Comparison of ENCODE assay signal across 8 mouse cellular contexts in genomic region chr2:5063299-5064205, GRCm38 (mm10). TPM values are rescaled to one million over a fixed set of nuclear protein-coding genes. Genes with fewer than 3 reads are reported as not detected.
A peak's percentile ranks its signal among the peaks of the same experiment; 100 is the strongest.
DNase-seq lines count a peak whose midpoint lies in the region; ATAC-seq and TF ChIP-seq lines count a peak whose summit lies in the region.

TSS of gene Optn (minus strand) at chr2:5064051.

- H3K9me3 ChIP-seq in erythroblast, embryonic 14.5 days (ENCODE audit: control insufficient read depth, low read length) = no peaks in the 10 kb centered on the region
- no peaks in the 10 kb centered on the region for H3K9me3 ChIP-seq in heart, embryonic 12.5 days (replicated peaks)
- H3K9me3 ChIP-seq in kidney, postnatal 0 days (replicated peaks; ENCODE audit: low read length) = no peaks in the 10 kb centered on the region

- 0 out of 2 replicates have a peak, but pooled peaks have one; percentile 31 for TF ChIP-seq POLR2A in brain, embryonic 14.5 days (IDR thresholded peaks at IDR 0.05; ENCODE audit: borderline replicate concordance, extremely low read depth, insufficient read depth, insufficient read length, poor library complexity, severe bottlenecking)
- TF ChIP-seq POLR2A in liver, adult 2 months (IDR thresholded peaks at IDR 0.05; ENCODE audit: extremely low read depth, insufficient read depth, low read length) = peak; percentile 75; the same call in 1 of the 2 replicates

- peaks cover 19% of the 10 kb centered on the region; the same call in 1 of the 2 replicates for H3K79me2 ChIP-seq in liver, adult 2 months (ENCODE audit: control insufficient read depth, insufficient read depth, low read length)

- TF ChIP-seq CTCF in brain, embryonic 14.5 days (IDR thresholded peaks at IDR 0.05; ENCODE audit: borderline replicate concordance, extremely low read depth, insufficient read depth, insufficient read length) = no peak
- TF ChIP-seq CTCF in kidney, postnatal 0 days (IDR thresholded peaks at IDR 0.05; ENCODE audit: low read depth) = no peak
- no peak for TF ChIP-seq CTCF in liver, adult 2 months (IDR thresholded peaks at IDR 0.05; ENCODE audit: low read depth, low read length)

- peaks cover 25% of the 10 kb centered on the region for H3K36me3 ChIP-seq in erythroblast, embryonic 14.5 days (ENCODE audit: control insufficient read depth)
- no peaks in the 10 kb centered on the region for H3K36me3 ChIP-seq in heart, embryonic 12.5 days
- H3K36me3 ChIP-seq in kidney, postnatal 0 days (ENCODE audit: insufficient read depth, low read length) = no peaks in the 10 kb centered on the region
- H3K36me3 ChIP-seq in liver, adult 2 months (ENCODE audit: control insufficient read depth, insufficient read depth, low read length) = peaks cover 11% of the 10 kb centered on the region; the same call in 1 of the 2 replicates

- H3K9ac ChIP-seq in heart, embryonic 12.5 days = peak within 1 kb of the TSS; percentile 73
- H3K9ac ChIP-seq in kidney, postnatal 0 days (ENCODE audit: low read depth, low read length) = peak within 1 kb of the TSS; percentile 64
- H3K9ac ChIP-seq in liver, adult 2 months (ENCODE audit: low read depth, low read length) = peak within 1 kb of the TSS; percentile 89

- H3K4me1 ChIP-seq in erythroblast, embryonic 14.5 days (ENCODE audit: control insufficient read depth) = peaks cover 58% of the 10 kb centered on the region
- H3K4me1 ChIP-seq in heart, embryonic 12.5 days (replicated peaks) = peaks cover 9% of the 10 kb centered on the region
- H3K4me1 ChIP-seq in kidney, postnatal 0 days (replicated peaks; ENCODE audit: insufficient read depth, low read length) = 0 out of 2 replicates have a peak, but pooled peaks cover 4% of the 10 kb centered on the region
- H3K4me1 ChIP-seq in liver, adult 2 months (ENCODE audit: control insufficient read depth, insufficient read depth, low read length) = peaks cover 15% of the 10 kb centered on the region

- no peaks in the 10 kb centered on the region for H3K27me3 ChIP-seq in erythroblast, embryonic 14.5 days (ENCODE audit: control insufficient read depth)
- H3K27me3 ChIP-seq in heart, embryonic 12.5 days (replicated peaks) = no peaks in the 10 kb centered on the region
- H3K27me3 ChIP-seq in kidney, postnatal 0 days (ENCODE audit: insufficient read depth, low read length) = no peaks in the 10 kb centered on the region
- H3K27me3 ChIP-seq in liver, adult 2 months (ENCODE audit: control insufficient read depth, insufficient read depth, low read length) = no peaks in the 10 kb centered on the region

- peak; percentile 92 for ATAC-seq in heart, embryonic 12.5 days (ENCODE audit: insufficient number of reproducible peaks, low FRiP score)
- ATAC-seq in kidney, postnatal 0 days (replicated peaks; ENCODE audit: low FRiP score, low read depth) = peak; percentile 89
- peak; percentile 49; the same call in 1 of the 2 replicates for ATAC-seq in monocyte, adult 5-6 weeks (replicated peaks; ENCODE audit: insufficient number of reproducible peaks, low FRiP score, low TSS enrichment, poor library complexity, severe bottlenecking)

- 1% methylated on average over 59 of the region's 63 CpGs for WGBS in heart, embryonic 12.5 days
- 3% methylated on average over 61 of the region's 63 CpGs for WGBS in kidney, postnatal 0 days
- 2% methylated on average over 61 of the region's 63 CpGs for WGBS in liver, adult 2 months

- peak within 1 kb of the TSS; percentile 81 for H3K4me2 ChIP-seq in heart, embryonic 12.5 days
- H3K4me2 ChIP-seq in kidney, postnatal 0 days (ENCODE audit: low read length) = peak within 1 kb of the TSS; percentile 64

- H3K27ac ChIP-seq in heart, embryonic 12.5 days (ENCODE audit: poor library complexity, severe bottlenecking) = peak within 1 kb of the TSS; percentile 24; the same call in 1 of the 2 replicates
- peak within 1 kb of the TSS; percentile 38; the same call in 1 of the 2 replicates for H3K27ac ChIP-seq in kidney, postnatal 0 days
- peak within 1 kb of the TSS; percentile 83 for H3K27ac ChIP-seq in liver, adult 2 months (replicated peaks; ENCODE audit: insufficient read depth, low read depth, low read length)

- peak within 1 kb of the TSS; percentile 72 for H3K4me3 ChIP-seq in erythroblast, embryonic 14.5 days (replicated peaks)
- peak within 1 kb of the TSS; percentile 72 for H3K4me3 ChIP-seq in heart, embryonic 12.5 days
- H3K4me3 ChIP-seq in kidney, postnatal 0 days (replicated peaks; ENCODE audit: low read depth, low read length) = peak within 1 kb of the TSS; percentile 60
- peak within 1 kb of the TSS; percentile 87 for H3K4me3 ChIP-seq in liver, adult 2 months (ENCODE audit: insufficient read depth, low read depth, low read length)

- peak; percentile 90 for DNase-seq in A20 (ENCODE audit: low read depth, low spot score)
- DNase-seq in brain, embryonic 14.5 days (ENCODE audit: low read depth) = peak; percentile 83
- DNase-seq in kidney, postnatal 0 days (ENCODE audit: low spot score) = peak; percentile 94
- DNase-seq in liver, adult 2 months (ENCODE audit: extremely low read depth, low read depth, low spot score) = peak; percentile 68
- DNase-seq in spleen, postnatal 36 days (ENCODE audit: low spot score in 2 of 2) = peak; percentile 70 to 79

RNA-seq across cellular contexts. Expression of gene Optn, which starts in this region (rescaled TPM):
- 1.5 and 5.7 TPM in 2 replicates for polyA plus RNA-seq in brain, embryonic 14.5 days (2012; rRNA removed)
- polyA plus RNA-seq in erythroblast, embryonic 14.5 days (2012) = 1.8 and 2.2 TPM in 2 replicates
- 17.1 and 17.5 TPM in 2 replicates for polyA plus RNA-seq in heart, embryonic 12.5 days (2016; fragmentation: Nextera tagmentation; extraction: Ambion mirVana)
- polyA plus RNA-seq in kidney, postnatal 0 days (2015; fragmentation: Nextera tagmentation; extraction: Ambion mirVana) = 23.5 and 23.8 TPM in 2 replicates
- 57.1 and 70.8 TPM in 2 replicates for total RNA-seq in liver, adult 2 months (2014; rRNA removed)
- polyA plus RNA-seq in liver, adult 2 months (2012; rRNA removed) = 13.3 and 14.9 TPM in 2 replicates
- 5.6 to 9.3 TPM (median 7.3 TPM) in 3 replicates for total RNA-seq in monocyte, adult 5-6 weeks (2017)

Comparison
In these comparisons a context has a peak if more than half of its experiments do, and no peak if none do; other contexts are left out.
1. Peak in every context shown above with its lines: DNase-seq, ATAC-seq, H3K4me3 ChIP-seq and H3K27ac ChIP-seq.
2. H3K27ac ChIP-seq: peak in every context shown above with its lines; median percentile 83 in liver, adult 2 months; 38 in kidney, postnatal 0 days; 24 in heart, embryonic 12.5 days.